Mouse (Mus musculus): ENCODE data around the gene Tmem213. TPM values are rescaled to one million over a fixed set of nuclear protein-coding genes. Genes with fewer than 3 reads are reported as not detected.

Tmem213 gene
- polyA plus RNA-seq, 1 experiment from 2014 or later: not detected

GRCm38 (mm10) chr6:38131801-38132231 is 22.8 kb downstream of the Tmem213 start:
- Histone ChIP-seq H3K36me3 (ENCODE audit: control insufficient read depth, insufficient read depth, low read length) (peaks cover 5% of the 10 kb centered on the region), H3K9ac (ENCODE audit: low read length) (no peak overlapping the region), H3K4me1 (ENCODE audit: control insufficient read depth, insufficient read depth, low read length) (no peaks in the 10 kb centered on the region), H3K9me3 (ENCODE audit: control insufficient read depth, low read length) (no peaks in the 10 kb centered on the region), H3K27me3 (ENCODE audit: control insufficient read depth, insufficient read depth, low read length) (no peaks in the 10 kb centered on the region), H3K27ac (replicated peaks; ENCODE audit: low read depth, low read length) (no peak overlapping the region), H3K4me2 (ENCODE audit: low read depth, severe bottlenecking) (no peak overlapping the region), H3K4me3 (ENCODE audit: low read depth, low read length) (no peak overlapping the region)
- 87% methylated on average over 4 of the region's 4 CpGs for WGBS
- DNase-seq (ENCODE audit: low spot score) (no peak), ATAC-seq (ENCODE audit: insufficient number of reproducible peaks, low FRiP score, low TSS enrichment, low read depth) (no peak)

GRCm38 (mm10) chr6:38134806-38135559 is 25.9 kb downstream of the Tmem213 start:
- Histone ChIP-seq H3K4me2 (ENCODE audit: low read depth, severe bottlenecking) (no peak overlapping the region), H3K27me3 (ENCODE audit: control insufficient read depth, insufficient read depth, low read length) (no peaks in the 10 kb centered on the region), H3K9me3 (ENCODE audit: control insufficient read depth, low read length) (no peaks in the 10 kb centered on the region), H3K4me3 (ENCODE audit: low read depth, low read length) (no peak overlapping the region), H3K36me3 (ENCODE audit: control insufficient read depth, insufficient read depth, low read length) (peaks cover 3% of the 10 kb centered on the region), H3K27ac (replicated peaks; ENCODE audit: low read depth, low read length) (no peak overlapping the region), H3K9ac (ENCODE audit: low read length) (no peak overlapping the region), H3K4me1 (ENCODE audit: control insufficient read depth, insufficient read depth, low read length) (no peaks in the 10 kb centered on the region)
- WGBS: 90% methylated on average over 8 of the region's 8 CpGs
- ATAC-seq (ENCODE audit: insufficient number of reproducible peaks, low FRiP score, low TSS enrichment, low read depth) (no peak), DNase-seq (ENCODE audit: low spot score) (no peak)

- no peaks in the 10 kb centered on the region for H3K9me3 ChIP-seq (ENCODE audit: control insufficient read depth, low read length)
- no peak overlapping the region for H3K4me2 ChIP-seq (ENCODE audit: low read depth, severe bottlenecking)
- H3K27me3 ChIP-seq (ENCODE audit: control insufficient read depth, insufficient read depth, low read length): no peaks in the 10 kb centered on the region
- H3K4me3 ChIP-seq (ENCODE audit: low read depth, low read length): no peak overlapping the region
- peaks cover 3% of the 10 kb centered on the region; the same call in 1 of the 2 replicates for H3K36me3 ChIP-seq (ENCODE audit: control insufficient read depth, insufficient read depth, low read length)
- no peaks in the 10 kb centered on the region for H3K4me1 ChIP-seq (ENCODE audit: control insufficient read depth, insufficient read depth, low read length)
- H3K27ac ChIP-seq (replicated peaks; ENCODE audit: low read depth, low read length): no peak overlapping the region
- DNase-seq (ENCODE audit: low spot score) (no peak), ATAC-seq (ENCODE audit: insufficient number of reproducible peaks, low FRiP score, low TSS enrichment, low read depth) (no peak)
- no peak overlapping the region for H3K9ac ChIP-seq (ENCODE audit: low read length)
- 91% methylated on average over 3 of the region's 3 CpGs for WGBS
Measured at GRCm38 (mm10) chr6:38139086-38139485, 30.0 kb downstream of the Tmem213 start.

GRCm38 (mm10) chr6:38140402-38140801 is 31.3 kb downstream of the Tmem213 start:
- Histone ChIP-seq H3K27ac (replicated peaks; ENCODE audit: low read depth, low read length) (no peak overlapping the region), H3K4me3 (ENCODE audit: low read depth, low read length) (no peak overlapping the region), H3K9ac (ENCODE audit: low read length) (no peak overlapping the region), H3K4me2 (ENCODE audit: low read depth, severe bottlenecking) (no peak overlapping the region), H3K36me3 (ENCODE audit: control insufficient read depth, insufficient read depth, low read length) (no peaks in the 10 kb centered on the region; the same call in 1 of the 2 replicates), H3K9me3 (ENCODE audit: control insufficient read depth, low read length) (no peaks in the 10 kb centered on the region), H3K27me3 (ENCODE audit: control insufficient read depth, insufficient read depth, low read length) (no peaks in the 10 kb centered on the region), H3K4me1 (ENCODE audit: control insufficient read depth, insufficient read depth, low read length) (no peaks in the 10 kb centered on the region)
- DNase-seq (ENCODE audit: low spot score) (no peak), ATAC-seq (ENCODE audit: insufficient number of reproducible peaks, low FRiP score, low TSS enrichment, low read depth) (no peak)
- WGBS: 93% methylated on average over 9 of the region's 9 CpGs

- no peak overlapping the region for H3K9ac ChIP-seq (ENCODE audit: low read length)
- no peak overlapping the region for H3K27ac ChIP-seq (replicated peaks; ENCODE audit: low read depth, low read length)
- H3K27me3 ChIP-seq (ENCODE audit: control insufficient read depth, insufficient read depth, low read length): no peaks in the 10 kb centered on the region
- H3K4me2 ChIP-seq (ENCODE audit: low read depth, severe bottlenecking): no peak overlapping the region
- H3K36me3 ChIP-seq (ENCODE audit: control insufficient read depth, insufficient read depth, low read length): peaks cover 5% of the 10 kb centered on the region
- ATAC-seq (ENCODE audit: insufficient number of reproducible peaks, low FRiP score, low TSS enrichment, low read depth) (no peak), DNase-seq (ENCODE audit: low spot score) (no peak)
- H3K4me3 ChIP-seq (ENCODE audit: low read depth, low read length): no peak overlapping the region
- H3K9me3 ChIP-seq (ENCODE audit: control insufficient read depth, low read length): no peaks in the 10 kb centered on the region
- no peaks in the 10 kb centered on the region for H3K4me1 ChIP-seq (ENCODE audit: control insufficient read depth, insufficient read depth, low read length)
- WGBS: 81% methylated on average over 9 of the region's 9 CpGs
Measured at GRCm38 (mm10) chr6:38144161-38144998, 35.3 kb downstream of the Tmem213 start.

GRCm38 (mm10) chr6:38145463-38146065 is 36.5 kb downstream of the Tmem213 start:
- Histone ChIP-seq H3K9ac (ENCODE audit: low read length) (no peak overlapping the region), H3K27me3 (ENCODE audit: control insufficient read depth, insufficient read depth, low read length) (no peaks in the 10 kb centered on the region), H3K4me3 (ENCODE audit: low read depth, low read length) (no peak overlapping the region), H3K36me3 (ENCODE audit: control insufficient read depth, insufficient read depth, low read length) (peaks cover 5% of the 10 kb centered on the region), H3K27ac (replicated peaks; ENCODE audit: low read depth, low read length) (no peak overlapping the region), H3K4me1 (ENCODE audit: control insufficient read depth, insufficient read depth, low read length) (no peaks in the 10 kb centered on the region; the same call in 1 of the 2 replicates), H3K9me3 (ENCODE audit: control insufficient read depth, low read length) (no peaks in the 10 kb centered on the region), H3K4me2 (ENCODE audit: low read depth, severe bottlenecking) (no peak overlapping the region)
- 81% methylated on average over 8 of the region's 8 CpGs for WGBS
- ATAC-seq (ENCODE audit: insufficient number of reproducible peaks, low FRiP score, low TSS enrichment, low read depth) (no peak), DNase-seq (ENCODE audit: low spot score) (no peak)

- DNase-seq (ENCODE audit: low spot score): no peak
- Histone ChIP-seq H3K27me3 (ENCODE audit: control insufficient read depth, insufficient read depth, low read length) (no peaks in the 10 kb centered on the region), H3K4me2 (ENCODE audit: low read depth, severe bottlenecking) (no peak overlapping the region), H3K36me3 (ENCODE audit: control insufficient read depth, insufficient read depth, low read length) (peaks cover 5% of the 10 kb centered on the region; the same call in 1 of the 2 replicates), H3K4me1 (ENCODE audit: control insufficient read depth, insufficient read depth, low read length) (no peaks in the 10 kb centered on the region; the same call in 1 of the 2 replicates), H3K27ac (replicated peaks; ENCODE audit: low read depth, low read length) (no peak overlapping the region), H3K4me3 (ENCODE audit: low read depth, low read length) (no peak overlapping the region), H3K9ac (ENCODE audit: low read length) (no peak overlapping the region), H3K9me3 (ENCODE audit: control insufficient read depth, low read length) (no peaks in the 10 kb centered on the region)
- ATAC-seq (ENCODE audit: insufficient number of reproducible peaks, low FRiP score, low TSS enrichment, low read depth): no peak
- WGBS: 93% methylated on average over 5 of the region's 5 CpGs
Measured at GRCm38 (mm10) chr6:38147301-38147700, 38.2 kb downstream of the Tmem213 start.

GRCm38 (mm10) chr6:38148626-38149025 is 39.6 kb downstream of the Tmem213 start:
- no peak overlapping the region for H3K9ac ChIP-seq (ENCODE audit: low read length)
- H3K4me3 ChIP-seq (ENCODE audit: low read depth, low read length): no peak overlapping the region
- no peaks in the 10 kb centered on the region; the same call in 1 of the 2 replicates for H3K4me1 ChIP-seq (ENCODE audit: control insufficient read depth, insufficient read depth, low read length)
- 87% methylated on average over 10 of the region's 10 CpGs for WGBS
- no peaks in the 10 kb centered on the region for H3K27me3 ChIP-seq (ENCODE audit: control insufficient read depth, insufficient read depth, low read length)
- H3K9me3 ChIP-seq (ENCODE audit: control insufficient read depth, low read length): no peaks in the 10 kb centered on the region
- H3K36me3 ChIP-seq (ENCODE audit: control insufficient read depth, insufficient read depth, low read length): peaks cover 5% of the 10 kb centered on the region; the same call in 1 of the 2 replicates
- H3K4me2 ChIP-seq (ENCODE audit: low read depth, severe bottlenecking): no peak overlapping the region
- no peak for DNase-seq (ENCODE audit: low spot score)
- no peak for ATAC-seq (ENCODE audit: insufficient number of reproducible peaks, low FRiP score, low TSS enrichment, low read depth)
- H3K27ac ChIP-seq (replicated peaks; ENCODE audit: low read depth, low read length): no peak overlapping the region

Measured in limb, embryonic 11.5 days (tissue).